Mouse (Mus musculus) cerebellum, adult 8-10 months (tissue): ENCODE measurements around the gene Ppm1b.
"Not testable (repeated sequence)": the region's sequence is repeated elsewhere in the genome, so short reads cannot be mapped to it uniquely, and the experiment has no call there.

Source experiments
- DNase-seq: peaks from one replicate; pipeline ENCODE4 v3.0.0; 2022

Gene Ppm1b

GRCm38 (mm10) chr17:84956441-84956840 lies at the start of gene Ppm1b:
Ppm1b (plus strand) TSS chr17:84956741.
- no peak for DNase-seq

- no peak for DNase-seq
Observed at GRCm38 (mm10) chr17:84921666-84922376, 34.7 kb upstream of the Ppm1b start.

- no peak for DNase-seq
Observed at GRCm38 (mm10) chr17:84924779-84925178, 31.8 kb upstream of the Ppm1b start.

- no peak for DNase-seq
Observed at GRCm38 (mm10) chr17:84926233-84926632, 30.3 kb upstream of the Ppm1b start.

- DNase-seq, result no peak
Observed at GRCm38 (mm10) chr17:84927580-84927979, 29.0 kb upstream of the Ppm1b start.

- no peak for DNase-seq
Observed at GRCm38 (mm10) chr17:84932943-84933342, 23.6 kb upstream of the Ppm1b start.

- no peak for DNase-seq
Observed at GRCm38 (mm10) chr17:84933968-84934367, 22.6 kb upstream of the Ppm1b start.

- DNase-seq, result not testable (repeated sequence)
Observed at GRCm38 (mm10) chr17:84935620-84936019, 20.9 kb upstream of the Ppm1b start.

- no peak for DNase-seq
Observed at GRCm38 (mm10) chr17:84936301-84936700, 20.2 kb upstream of the Ppm1b start.

GRCm38 (mm10) chr17:84936809-84937208 lies 19.7 kb upstream of the Ppm1b start:
- no peak for DNase-seq

GRCm38 (mm10) chr17:84937220-84937619 lies 19.3 kb upstream of the Ppm1b start:
- DNase-seq, result no peak

GRCm38 (mm10) chr17:84938215-84938614 lies 18.3 kb upstream of the Ppm1b start:
- DNase-seq, result no peak

GRCm38 (mm10) chr17:84940017-84940731 lies 16.4 kb upstream of the Ppm1b start:
- DNase-seq, result no peak

GRCm38 (mm10) chr17:84941291-84941868 lies 15.2 kb upstream of the Ppm1b start:
- DNase-seq, result no peak

- no peak for DNase-seq
Observed at GRCm38 (mm10) chr17:84942358-84943032, 14.0 kb upstream of the Ppm1b start.

GRCm38 (mm10) chr17:84943033-84943393 lies 13.5 kb upstream of the Ppm1b start:
- DNase-seq, result no peak

GRCm38 (mm10) chr17:84944348-84944747 lies 12.2 kb upstream of the Ppm1b start:
- DNase-seq, result no peak

GRCm38 (mm10) chr17:84952521-84952920 lies 4.0 kb upstream of the Ppm1b start:
- DNase-seq, result no peak

- DNase-seq, result no peak
Observed at GRCm38 (mm10) chr17:84953776-84954175, 2.8 kb upstream of the Ppm1b start.

GRCm38 (mm10) chr17:84954881-84955280 lies 1.7 kb upstream of the Ppm1b start:
- DNase-seq, result no peak

- peak; percentile 92 for DNase-seq
Observed at GRCm38 (mm10) chr17:84956931-84957486, 468 bp downstream of the Ppm1b start.

GRCm38 (mm10) chr17:84957487-84958259 lies 1.1 kb downstream of the Ppm1b start:
- peak; percentile 99 for DNase-seq
